In the genomic region with DNA sequence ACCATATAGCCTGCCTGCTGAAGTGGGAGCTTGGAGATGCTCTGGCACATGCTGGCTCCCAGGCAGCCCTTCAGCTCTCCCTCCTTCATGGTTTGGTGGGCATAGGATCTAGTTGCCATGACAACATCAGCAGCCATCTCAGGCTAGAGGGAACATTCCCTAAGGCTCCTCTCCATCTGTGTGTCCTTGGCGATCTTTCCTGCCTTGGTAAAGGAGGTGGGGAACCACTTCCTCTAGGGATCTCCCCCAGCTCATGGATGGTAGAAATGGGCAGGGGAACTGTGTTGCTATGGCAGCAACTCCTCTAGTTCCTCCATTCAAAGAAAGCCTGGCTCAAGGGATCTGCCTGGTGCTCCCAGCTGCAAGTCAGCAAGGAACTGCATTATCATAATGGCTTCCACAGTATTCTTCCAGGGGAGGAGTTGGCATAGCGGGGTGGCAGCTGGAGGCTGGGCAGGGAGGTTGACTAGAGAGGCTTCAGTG, we compare ENCODE assay signal across 11 mouse cellular contexts.
DNase-seq lines count a peak whose midpoint lies in the region; ATAC-seq lines count a peak whose summit lies in the region.
"Had no signal": no experiment of that assay in that cellular context is flagged by ENCODE, and none has a peak within 500 bp of the region (broad histone marks: within the 10 kb centered on the region; RNA-seq: fewer than 3 reads in every experiment).

No protein-coding gene starts in this region.

- H3K4me2 ChIP-seq in forebrain, embryonic 16.5 days (ENCODE audit: low read length), result no peak overlapping the region
- H3K4me2 ChIP-seq: embryonic facial prominence, embryonic 12.5 days had no signal

- H3K9ac ChIP-seq in forebrain, embryonic 16.5 days (replicated peaks; ENCODE audit: low read depth, low read length), result no peak overlapping the region
- H3K9ac ChIP-seq: embryonic facial prominence, embryonic 12.5 days had no signal

- H3K27me3 ChIP-seq in forebrain, embryonic 16.5 days (replicated peaks; ENCODE audit: control insufficient read depth, insufficient read depth, low read length), result no peaks in the 10 kb centered on the region
- H3K27me3 ChIP-seq: embryonic facial prominence, embryonic 12.5 days had no signal

- H3K36me3 ChIP-seq in forebrain, embryonic 16.5 days (ENCODE audit: control insufficient read depth, insufficient read depth), result no peaks in the 10 kb centered on the region
- H3K36me3 ChIP-seq: embryonic facial prominence, embryonic 12.5 days had no signal

- WGBS in forebrain, embryonic 16.5 days, result 32% methylated on average over 2 of the region's 2 CpGs

- peaks cover 9% of the 10 kb centered on the region for H3K4me1 ChIP-seq in forebrain, embryonic 16.5 days (replicated peaks; ENCODE audit: control insufficient read depth, insufficient read depth, low read length)
- H3K4me1 ChIP-seq: embryonic facial prominence, embryonic 12.5 days had no signal

- H3K27ac ChIP-seq in forebrain, embryonic 16.5 days (ENCODE audit: low read length), result 0 out of 2 replicates have a peak overlapping the region, but pooled peaks have one; percentile 20
- H3K27ac ChIP-seq: embryonic facial prominence, embryonic 12.5 days; heart, adult 2 months had no signal

- no peaks in the 10 kb centered on the region for H3K9me3 ChIP-seq in forebrain, embryonic 16.5 days (ENCODE audit: control insufficient read depth, low read length)
- H3K9me3 ChIP-seq: embryonic facial prominence, embryonic 12.5 days had no signal

- H3K4me3 ChIP-seq in forebrain, embryonic 16.5 days (replicated peaks; ENCODE audit: low read length), result no peak overlapping the region
- H3K4me3 ChIP-seq: embryonic facial prominence, embryonic 12.5 days; heart, adult 2 months had no signal

- ATAC-seq in forebrain, embryonic 16.5 days, result peak; percentile 95
- ATAC-seq in megakaryocyte-erythroid progenitor cell, adult 5-6 weeks (replicated peaks; ENCODE audit: low FRiP score, low TSS enrichment, poor library complexity, severe bottlenecking), result no peak

- peak; percentile 82 to 84 for DNase-seq in cerebellum, postnatal 10 days
- DNase-seq in cerebellum, adult 9-10 months, result no peak
- DNase-seq in layer of hippocampus, postnatal 36 days, result peak; percentile 27 to 34
- DNase-seq in retina, postnatal 1 day, result peak; percentile 70
- no peak for DNase-seq in thymus, postnatal 14 days
- DNase-seq in thymus, postnatal 10 days (ENCODE audit: low spot score in 2 of 2), result no peak
- DNase-seq: heart, adult 2 months; kidney, adult 9 months had no signal

Comparison
In these comparisons a context has a peak if more than half of its experiments do, and no peak if none do; other contexts are left out.
1. DNase-seq: peak in cerebellum, postnatal 10 days (2 of 2), layer of hippocampus, postnatal 36 days (2 of 2) and retina, postnatal 1 day (single experiment); none in cerebellum, adult 9-10 months (single experiment), thymus, postnatal 14 days (single experiment) and thymus, postnatal 10 days (0 of 2).